Mouse (Mus musculus): ENCODE measurements at regions not wholly inside any gene's neighbourhood (a gene's known extent, or its start where the extent isn't known, plus 50 kb on each side); places are given as distances from the start of the nearest gene placed in this dataset.

DNA sequence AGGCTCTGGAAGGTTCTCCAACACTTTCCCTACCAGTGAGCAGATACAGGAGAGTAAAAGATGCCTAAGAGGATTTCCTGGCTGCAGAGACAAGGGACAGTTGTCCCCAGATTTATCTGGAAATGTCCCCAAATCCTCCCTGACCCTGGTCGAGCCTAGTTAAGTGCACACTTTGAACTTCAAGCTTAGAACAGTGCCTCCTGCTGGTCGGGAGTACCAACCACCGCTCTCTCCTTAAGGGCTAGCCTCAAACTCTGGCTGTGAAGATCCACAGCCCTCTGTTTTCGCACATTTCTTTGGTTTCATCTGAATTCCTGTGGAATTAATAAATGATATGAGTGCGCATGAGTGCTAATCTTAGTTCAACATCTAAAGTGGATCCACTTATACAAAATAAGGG is 146.1 kb upstream of the Sfswap start:
- TF ChIP-seq CTCF (conservative IDR thresholded peaks at IDR 0.05; ENCODE audit: insufficient read depth, insufficient read length, low read depth, low read length) = 0 out of 2 replicates have a peak, but pooled peaks have one; percentile 33
- TF ChIP-seq POLR2A (IDR thresholded peaks at IDR 0.05; ENCODE audit: low read depth, low read length) = no peak

Data from kidney, adult 2 months (tissue).